Mouse (Mus musculus) ovary, postnatal 10 days (tissue): ENCODE data around the gene Ddah1.

Experiments used
- DNase-seq: peaks from one replicate; pipeline ENCODE4 v3.0.0; 2022; ENCODE audit warnings: low spot score

Ddah1 gene

DNA sequence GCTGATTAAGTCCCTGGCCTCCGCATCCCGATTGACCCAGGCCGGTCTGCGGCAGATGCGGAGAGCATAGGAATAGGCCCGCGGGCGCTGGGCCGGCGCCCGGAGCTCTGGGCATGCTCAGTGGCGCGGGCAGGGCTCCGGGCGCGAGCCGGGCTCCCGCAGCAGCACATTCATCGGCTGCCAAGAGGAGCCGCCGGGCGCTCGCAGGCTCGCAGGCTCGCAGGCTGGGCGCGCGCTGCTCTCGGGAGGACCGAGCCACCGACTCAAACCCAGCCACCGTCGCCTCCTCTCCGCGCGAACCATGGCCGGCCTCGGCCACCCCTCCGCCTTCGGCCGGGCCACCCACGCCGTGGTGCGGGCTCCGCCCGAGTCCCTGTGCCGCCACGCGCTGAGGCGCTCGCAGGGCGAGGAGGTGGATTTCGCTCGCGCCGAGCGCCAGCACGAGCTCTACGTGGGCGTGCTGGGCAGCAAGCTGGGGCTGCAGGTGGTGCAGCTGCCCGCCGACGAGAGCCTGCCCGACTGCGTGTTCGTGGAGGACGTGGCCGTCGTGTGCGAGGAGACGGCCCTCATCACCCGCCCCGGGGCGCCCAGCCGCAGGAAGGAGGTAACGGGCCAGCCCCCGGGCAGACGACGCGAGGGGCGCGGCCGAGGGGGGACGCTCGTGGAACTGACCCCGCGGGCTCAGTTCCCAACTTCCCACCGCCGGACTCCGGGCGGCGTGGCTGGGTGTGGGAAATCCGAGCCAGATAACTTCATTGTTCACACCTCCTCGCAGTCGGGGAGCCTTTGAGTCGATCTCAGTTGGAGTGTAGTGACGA is at the start of gene Ddah1:
Ddah1 (plus strand) TSS at position 115 of the 818 bp plus-strand sequence.
- DNase-seq, result peak; percentile 41

DNA sequence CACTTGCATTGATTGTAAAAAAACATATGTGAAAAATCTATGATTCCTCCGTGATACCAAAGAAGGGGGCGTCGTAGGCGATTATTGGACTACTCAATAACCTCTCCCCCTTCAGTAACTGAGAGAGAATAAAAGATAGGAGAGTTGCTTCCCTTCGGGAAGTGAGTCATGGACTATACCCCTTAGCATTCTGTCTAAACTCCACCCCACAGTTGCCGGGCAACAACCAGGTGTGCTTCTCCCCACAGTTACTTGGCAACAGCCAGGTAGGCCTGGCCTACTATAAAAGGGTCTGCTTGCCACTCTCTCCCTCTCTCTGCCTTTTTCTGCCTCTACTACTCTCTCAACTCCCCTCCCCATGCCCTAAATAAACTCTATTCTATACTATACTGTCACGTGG is 42.6 kb upstream of the Ddah1 start:
- DNase-seq, result no peak

DNA sequence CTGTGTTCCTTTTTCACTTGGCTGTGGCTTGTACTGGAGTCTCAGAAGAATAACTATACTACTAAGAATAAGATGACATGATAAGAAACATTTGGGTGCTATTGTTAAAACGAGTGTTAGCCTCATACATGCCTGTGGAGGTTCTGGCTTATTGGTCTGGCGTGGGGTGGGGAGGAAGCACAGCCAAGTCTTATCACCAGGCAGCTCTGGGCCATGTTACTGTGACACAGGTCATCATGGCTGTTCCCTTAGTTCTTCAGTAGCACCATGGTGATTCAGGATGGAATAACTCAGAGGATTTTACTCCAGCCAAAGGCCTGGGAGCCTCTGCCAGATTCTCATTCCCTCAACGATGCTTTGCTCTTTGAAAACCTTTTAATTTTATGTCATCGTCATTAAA is 38.8 kb upstream of the Ddah1 start:
- DNase-seq, result no peak

DNA sequence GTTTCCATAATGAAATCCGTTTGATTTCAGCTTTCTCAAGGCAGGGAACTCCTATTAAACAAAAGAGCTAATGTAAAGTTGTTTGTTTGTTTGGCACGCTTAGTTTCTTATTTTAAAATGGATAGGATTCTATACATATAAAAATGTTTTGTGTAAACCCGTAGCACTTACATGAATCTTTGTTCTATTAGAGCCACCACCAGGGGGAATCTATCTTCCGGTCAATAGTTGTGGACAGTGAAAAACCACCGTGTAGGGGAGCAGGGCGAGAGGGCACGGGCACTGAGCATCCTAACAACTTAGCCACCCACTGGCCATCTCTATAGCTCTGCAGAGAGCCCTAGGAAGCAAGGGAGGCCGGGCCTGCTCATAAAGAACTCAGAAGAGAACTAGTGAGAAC is 33.4 kb upstream of the Ddah1 start:
- no peak for DNase-seq

DNA sequence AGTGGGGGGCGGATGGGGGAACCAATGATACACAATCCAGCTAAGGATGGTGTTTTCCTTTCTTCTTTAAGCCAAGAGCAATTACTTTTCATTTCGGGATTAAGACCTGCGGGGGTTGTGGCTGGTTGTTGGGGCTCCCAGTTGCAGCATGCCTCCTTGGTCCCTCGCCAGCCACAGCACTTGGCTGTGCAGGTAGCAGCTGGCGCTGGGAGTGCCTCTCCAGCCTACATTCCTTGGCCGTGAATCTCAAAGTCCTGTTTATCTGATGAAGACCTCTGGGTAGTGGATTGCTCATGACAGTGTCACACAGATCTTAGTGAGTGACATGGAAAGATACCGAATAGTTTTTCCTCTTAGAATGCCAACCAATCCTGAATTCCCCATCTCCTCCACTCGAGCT is 30.1 kb upstream of the Ddah1 start:
- no peak for DNase-seq

DNA sequence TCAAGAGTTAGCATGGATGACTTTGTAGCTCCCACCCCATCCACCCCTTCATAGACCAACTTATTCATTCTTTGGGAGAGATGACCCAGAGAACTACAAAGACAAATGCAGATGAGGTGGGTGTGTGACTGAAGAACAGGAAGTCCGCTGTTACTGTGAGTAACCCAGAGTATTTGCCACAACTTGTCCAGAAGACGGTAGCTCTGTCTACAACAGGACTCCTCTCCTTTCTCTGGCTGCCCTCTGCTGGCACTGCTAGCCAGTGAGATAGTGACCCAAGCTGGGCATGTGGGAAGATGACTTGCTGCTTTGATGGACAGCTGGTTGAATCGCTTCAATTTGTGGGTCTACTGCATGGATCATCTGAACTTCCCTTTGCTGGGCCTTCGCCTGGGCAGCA is 28.9 kb upstream of the Ddah1 start:
- DNase-seq, result no peak

DNA sequence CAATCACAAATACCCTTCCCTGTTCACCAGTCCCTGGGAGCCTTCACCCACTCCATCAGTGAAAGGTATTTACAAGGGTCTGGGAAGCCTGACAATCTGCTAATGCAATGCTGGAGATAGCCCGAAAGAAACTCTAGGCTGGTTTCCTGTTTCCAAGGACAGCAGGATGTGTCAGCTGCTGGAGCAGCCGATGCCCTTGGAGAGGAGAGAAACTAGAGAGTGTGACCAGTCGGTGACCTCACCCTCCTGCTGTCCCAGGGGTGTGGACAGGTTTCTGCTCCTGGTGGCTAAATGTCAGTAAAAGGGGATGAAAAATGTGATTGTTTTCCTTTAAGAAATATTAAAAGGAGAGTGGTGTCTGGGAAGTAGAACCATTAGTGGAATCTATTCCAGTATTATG is 28.4 kb upstream of the Ddah1 start:
- no peak for DNase-seq

DNA sequence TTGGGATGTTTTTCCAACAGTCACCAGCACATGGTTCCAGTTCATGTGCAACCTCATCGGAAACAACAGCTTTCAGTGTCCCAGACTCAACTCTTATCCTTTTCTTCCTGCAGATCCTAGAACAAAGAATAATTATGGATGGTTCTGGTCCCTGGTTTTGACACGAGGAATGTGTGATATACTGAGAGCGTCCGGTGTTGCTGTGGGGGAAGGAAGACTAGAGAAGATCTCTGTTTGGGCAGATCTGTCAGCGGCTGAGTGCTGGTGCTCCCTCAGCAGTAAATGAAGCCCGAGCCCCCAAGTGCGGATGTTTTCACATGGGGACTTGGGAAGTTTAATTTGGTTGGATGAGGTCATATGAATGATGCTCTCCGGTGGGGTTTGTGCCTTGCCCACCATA is 23.6 kb upstream of the Ddah1 start:
- no peak for DNase-seq

DNA sequence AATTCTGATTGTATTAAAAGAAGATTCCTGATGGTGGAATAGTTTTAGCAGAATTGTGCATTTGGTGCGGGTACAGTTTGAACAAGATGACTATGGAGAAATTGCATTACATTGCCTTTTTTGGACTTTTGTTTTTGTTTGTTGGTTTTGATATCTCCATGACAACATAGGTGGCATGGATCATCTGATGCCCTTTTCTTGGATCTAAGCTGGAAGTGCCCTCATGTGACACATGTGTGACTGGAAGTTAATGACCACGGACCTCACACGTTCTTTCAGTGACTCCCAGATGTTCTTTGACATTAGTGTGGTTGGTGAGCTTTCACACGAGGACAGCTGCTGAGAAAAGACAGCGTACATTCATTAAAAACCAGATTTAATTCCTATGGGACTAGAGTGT is 21.9 kb upstream of the Ddah1 start:
- DNase-seq, result no peak

DNA sequence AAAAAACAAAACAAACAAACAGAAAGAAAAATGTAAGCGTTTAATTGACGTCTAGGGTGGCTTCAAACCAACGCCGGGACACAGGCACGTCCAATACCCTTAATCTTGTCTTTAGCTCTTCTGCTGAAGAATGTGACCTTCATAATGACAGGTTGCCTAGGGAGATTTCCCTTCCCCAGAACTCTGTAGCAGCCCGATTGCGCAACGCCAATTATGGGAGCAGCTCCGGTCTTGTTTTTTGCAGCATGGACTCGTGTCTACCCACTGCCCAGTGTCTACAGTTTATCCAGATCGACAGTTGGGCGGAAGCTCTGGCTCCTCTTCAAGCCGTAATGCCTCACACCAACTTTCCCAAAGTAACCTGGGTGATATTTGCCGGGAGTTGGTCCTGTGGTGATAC is 19.8 kb upstream of the Ddah1 start:
- DNase-seq, result no peak

DNA sequence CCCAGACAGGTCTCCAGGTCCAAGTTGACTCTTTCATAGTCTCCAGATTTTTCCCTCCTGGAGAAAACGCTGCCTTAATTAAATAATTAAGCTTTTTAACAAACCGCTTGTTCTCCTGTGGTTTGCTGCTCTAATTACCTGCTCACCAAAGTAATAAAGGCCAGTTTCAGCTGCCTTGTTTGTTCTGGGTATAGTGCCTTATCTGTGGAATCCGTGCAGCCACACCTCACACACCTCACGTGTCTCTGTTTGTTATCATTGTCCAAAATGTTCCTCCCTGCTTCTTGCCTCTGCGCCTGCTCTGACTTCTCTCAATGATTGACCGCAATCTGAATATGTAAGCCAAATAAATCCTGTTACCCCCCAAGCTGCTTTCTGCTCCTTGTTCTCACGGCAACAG is 18.6 kb upstream of the Ddah1 start:
- no peak for DNase-seq

DNA sequence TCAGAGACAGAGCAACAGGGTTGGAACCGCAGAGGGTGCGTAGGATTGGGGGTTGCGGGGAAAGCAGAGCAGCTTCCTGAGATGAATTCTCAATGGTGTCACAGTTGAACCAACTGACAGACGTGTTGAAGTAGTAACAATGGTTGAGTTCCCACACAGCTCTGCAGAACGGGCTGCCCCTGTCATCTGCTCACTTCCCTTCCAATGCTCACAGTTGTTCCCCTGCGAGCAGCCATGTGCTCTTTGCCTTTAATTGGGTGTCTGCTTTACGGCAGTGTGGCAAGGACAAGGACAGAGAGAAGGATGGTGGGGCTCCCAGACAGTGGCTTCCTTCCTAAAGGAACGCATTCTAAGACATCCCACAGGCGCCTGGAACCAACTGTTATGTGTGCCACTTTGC is 15.4 kb upstream of the Ddah1 start:
- no peak for DNase-seq

DNA sequence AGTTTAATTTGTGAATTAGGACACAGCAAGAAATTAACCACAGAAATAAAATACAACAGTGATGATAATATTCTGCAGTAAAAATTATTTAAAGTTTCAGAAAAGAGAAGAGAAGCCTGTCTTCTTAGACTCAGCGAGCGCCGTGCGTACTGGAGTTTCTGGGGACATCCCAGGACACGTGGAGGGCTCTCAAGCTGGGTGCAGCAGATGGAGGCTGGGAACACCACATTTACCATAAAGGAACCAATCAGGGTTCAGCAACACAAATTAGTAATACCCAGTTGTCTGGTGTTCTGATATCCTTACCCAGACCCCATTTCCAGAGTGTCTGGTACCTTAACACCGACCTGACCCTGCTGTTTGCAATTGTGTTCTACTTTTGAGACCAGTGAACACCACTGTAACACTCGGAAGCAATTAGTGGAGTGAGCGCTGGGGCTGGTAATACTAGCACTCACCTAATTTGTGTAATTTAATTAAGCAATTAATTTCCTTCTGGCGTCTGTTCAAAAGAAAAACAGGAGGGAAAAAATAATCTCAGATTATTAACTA is 14.9 kb upstream of the Ddah1 start:
- no peak for DNase-seq

DNA sequence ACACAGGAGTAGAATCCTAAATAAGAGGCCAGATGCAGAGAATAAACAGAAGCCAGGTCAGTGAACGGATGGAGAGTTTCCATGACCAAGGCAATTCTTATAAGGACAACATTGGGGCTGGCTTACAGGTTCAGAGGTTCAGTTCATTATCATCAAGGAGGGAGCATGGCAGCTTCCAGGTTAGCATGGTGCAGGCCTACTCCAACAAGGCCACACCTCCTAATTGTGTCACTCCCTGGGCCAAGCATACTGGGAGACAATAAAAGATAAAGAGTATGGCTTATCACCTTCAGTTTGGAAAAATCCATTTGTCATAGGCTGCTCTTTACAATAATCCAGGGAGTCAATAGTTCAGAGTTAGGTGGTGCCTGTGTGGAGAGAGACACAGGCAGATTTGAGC is 9.8 kb upstream of the Ddah1 start:
- DNase-seq, result no peak

DNA sequence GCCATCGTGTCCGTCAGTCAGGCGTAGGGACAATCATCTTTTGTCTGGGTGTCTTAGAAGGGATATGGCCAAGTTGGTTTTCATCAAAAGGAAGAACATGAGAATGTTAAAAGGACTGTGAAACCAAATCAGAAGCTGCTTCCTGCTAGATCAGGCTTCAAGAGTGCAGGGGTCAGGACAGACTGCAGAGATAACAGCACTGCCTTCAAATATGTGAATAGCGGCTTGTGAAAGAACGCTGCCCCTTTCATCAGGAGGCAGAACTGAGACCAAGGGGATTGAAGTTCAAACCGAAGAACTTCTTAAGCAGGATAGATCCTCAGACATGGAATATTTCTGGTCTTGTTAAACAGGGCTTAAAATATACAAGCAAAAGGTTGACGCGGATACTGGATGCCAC is 2.0 kb upstream of the Ddah1 start:
- DNase-seq, result no peak

DNA sequence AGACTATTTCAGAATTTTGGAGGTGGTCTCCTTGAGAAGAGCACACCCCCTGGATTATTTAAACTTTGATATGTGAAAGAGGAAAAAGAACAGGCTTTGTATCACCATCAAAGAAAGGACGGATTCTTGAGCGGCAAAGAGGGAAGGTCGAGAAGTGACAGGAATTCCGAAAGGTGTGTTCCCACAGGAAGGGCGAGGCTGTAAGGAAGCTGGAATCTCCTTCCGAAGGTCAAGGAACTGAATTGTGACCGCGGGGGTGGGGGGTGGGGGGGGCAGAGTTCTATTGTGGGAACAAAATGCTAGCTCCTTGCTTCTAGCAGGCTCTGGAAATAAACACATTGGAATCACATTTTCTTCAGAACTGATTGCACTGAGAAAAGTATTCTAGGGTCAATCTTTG is 1.3 kb upstream of the Ddah1 start:
- DNase-seq, result no peak

DNA sequence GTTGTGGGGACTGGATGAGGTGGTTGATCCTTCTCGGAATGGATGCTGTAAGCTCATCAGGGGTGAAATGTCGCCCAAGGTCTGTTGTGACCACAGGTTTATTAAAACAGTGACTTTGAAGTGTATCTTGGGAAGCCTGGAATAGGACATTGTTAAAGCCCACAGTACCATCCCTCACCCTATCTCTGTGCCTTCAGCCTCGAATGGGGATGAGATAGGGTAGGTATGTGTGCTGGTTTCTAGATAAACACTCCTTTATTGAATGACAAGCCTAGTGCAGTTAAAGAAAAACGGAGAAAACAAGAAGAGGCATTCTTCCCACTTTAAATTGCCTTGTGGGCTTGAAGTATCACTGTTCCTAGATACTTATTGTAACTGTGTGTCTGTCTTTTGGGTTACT is 631 bp upstream of the Ddah1 start:
- DNase-seq, result no peak

DNA sequence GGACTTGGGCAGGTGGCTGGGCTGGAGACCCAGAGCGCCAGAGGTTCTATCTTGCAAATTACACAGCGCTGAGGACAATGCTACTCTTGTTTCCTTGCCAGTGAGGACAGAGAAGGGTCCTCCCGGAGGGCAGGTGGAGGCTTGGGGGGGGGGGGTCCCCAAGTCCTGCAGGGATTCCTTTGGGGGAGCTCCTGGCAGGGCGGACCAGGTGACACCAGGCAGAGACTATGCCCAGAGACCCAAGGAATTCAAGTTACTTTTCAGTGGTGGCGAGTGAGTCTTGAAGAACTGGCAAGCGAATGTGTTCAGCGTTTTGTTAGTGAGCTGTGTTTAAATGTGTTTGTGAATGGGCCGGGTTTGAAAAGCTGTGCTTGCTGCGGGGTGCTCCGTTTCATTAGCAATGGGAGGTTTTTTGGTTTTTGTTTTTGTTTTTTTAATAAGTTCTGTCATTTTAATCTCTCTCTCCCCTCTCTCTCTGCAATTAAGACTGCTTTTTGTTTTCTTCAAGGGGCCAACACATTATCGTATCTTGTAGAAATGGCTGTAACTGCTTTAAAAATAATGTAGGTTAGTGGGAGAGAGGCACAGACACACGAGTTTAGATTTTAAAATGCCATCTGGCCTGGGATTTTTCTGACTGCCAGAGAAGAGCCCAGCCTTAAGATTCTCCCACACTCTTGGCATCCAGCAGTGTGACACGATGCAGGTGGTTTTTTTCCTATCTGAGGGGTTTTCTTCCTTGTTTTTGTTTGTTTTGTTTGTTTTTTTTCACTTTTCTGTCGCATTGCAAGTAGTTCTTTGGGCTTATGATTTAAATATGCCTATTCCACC is 1.1 kb downstream of the Ddah1 start:
- no peak for DNase-seq

DNA sequence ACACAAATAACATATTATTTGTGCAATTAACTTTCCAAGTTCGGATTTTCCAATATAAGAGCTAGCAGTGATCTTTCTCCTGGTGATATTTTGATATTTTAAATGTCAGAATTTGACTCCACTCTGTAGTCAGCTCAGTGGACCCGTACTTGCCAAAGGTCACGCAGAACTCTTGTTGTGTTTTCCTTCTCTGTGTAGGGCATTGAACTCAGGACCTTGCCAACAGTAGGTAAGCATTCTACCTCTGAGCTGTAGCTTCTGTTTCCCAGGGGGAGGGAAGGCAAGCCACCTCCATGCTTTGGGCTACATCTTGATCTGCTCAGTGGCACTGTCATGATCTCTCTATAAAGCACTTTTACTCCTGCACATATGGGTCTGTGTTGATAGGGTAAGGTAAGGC is 2.1 kb downstream of the Ddah1 start:
- DNase-seq, result no peak

DNA sequence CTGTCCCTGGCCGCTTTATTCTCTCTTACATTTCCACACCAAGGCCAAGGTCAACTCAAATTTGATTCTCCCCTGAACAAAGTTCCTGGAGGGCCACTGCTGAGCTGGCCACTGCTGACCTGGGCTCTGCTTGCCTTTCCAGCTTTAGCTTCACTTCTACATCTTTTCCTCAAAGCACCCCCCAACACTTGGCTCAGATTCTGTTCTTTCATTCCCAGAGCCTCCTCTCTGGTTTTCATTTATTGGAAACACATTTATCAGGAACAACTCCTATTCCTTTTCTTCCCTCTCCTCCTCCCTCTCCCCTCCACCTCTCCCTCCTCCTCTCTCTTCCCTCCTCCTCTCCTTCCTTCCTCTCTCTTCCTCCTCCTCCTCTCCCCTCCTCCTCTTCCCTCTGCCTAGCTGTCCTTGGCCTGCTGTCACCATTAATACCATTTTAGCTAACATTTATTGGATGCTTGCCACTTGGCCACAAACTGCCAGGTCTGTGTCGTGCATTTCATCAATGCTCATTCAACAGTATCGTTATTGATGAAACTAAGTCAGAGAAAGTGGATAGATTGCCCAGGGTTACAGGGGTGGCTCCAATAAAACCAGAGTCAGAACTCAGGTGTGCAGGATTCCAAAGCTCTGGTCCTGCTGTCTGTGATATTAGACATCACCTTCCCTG is 3.2 kb downstream of the Ddah1 start:
- no peak for DNase-seq

DNA sequence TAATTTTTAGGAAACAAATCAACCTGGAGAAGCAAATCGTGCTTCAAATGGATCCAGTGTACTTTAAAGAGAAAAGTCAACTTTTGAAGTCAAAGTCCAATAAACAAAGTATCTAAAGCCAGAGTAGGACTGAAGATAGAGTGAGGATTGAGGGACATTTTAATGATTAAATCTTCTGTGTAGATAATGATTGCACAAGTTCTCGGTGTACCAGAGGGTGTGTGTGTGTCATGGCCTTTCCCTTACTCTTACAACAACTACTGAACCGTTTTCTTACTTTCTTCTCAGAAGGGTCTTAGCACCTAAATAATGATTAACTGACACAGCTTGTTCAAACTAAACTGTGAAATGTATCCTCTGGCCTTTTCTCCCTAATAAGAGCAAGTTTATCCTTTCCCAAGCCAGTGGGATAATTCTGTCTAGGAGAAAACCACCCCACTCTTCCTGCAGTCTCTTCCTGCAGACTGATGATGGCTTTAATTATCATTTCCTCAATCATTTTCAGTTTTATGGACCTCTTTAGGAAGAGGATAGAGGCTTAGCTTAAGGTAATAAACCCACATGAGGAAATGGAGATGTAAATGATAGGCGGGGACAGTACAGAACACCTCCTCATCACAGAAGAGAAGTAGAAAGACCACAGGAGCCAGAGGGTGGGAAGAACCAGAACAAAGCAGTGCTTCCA is 4.6 kb downstream of the Ddah1 start:
- no peak for DNase-seq

DNA sequence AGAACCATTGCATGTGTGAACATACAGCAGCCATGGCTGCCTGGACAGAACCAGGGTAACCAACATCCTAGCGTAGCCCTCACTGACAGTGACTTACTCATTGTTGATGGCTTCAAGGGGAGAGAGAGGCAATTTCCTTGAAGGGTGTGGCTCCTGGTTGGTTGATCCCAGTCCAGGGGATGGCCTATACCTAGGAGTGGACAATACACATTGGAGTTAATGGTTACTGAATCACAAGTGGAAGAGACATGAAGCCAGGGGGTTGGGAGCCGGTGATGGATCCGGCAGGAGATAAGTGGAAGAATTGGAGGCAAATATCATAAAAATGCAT is 5.1 kb downstream of the Ddah1 start:
- no peak for DNase-seq
